ENCODE assay signal across 13 mouse cellular contexts in genomic region chr12:71376446-71376845, GRCm38 (mm10).
DNase-seq lines count a peak whose midpoint lies in the region; ATAC-seq and TF ChIP-seq lines count a peak whose summit lies in the region.
"Had no signal": no experiment of that assay in that cellular context is flagged by ENCODE, and none has a peak within 500 bp of the region (broad histone marks: within the 10 kb centered on the region; RNA-seq: fewer than 3 reads in every experiment).

No protein-coding gene starts in this region.

- ATAC-seq in intestine, embryonic 14.5 days (replicated peaks; ENCODE audit: low FRiP score, low TSS enrichment, low read depth), result no peak
- no peak for ATAC-seq in intestine, postnatal 0 days
- ATAC-seq in lung, embryonic 16.5 days (ENCODE audit: low read depth), result no peak
- ATAC-seq in hindbrain, embryonic 13.5 days (ENCODE audit: low FRiP score), result no peak

- H3K4me2 ChIP-seq in intestine, embryonic 14.5 days (ENCODE audit: low read length), result peak overlapping the region; percentile 44
- no peak overlapping the region; the same call in 1 of the 2 replicates for H3K4me2 ChIP-seq in intestine, postnatal 0 days (replicated peaks; ENCODE audit: low read depth)
- peak overlapping the region; percentile 52 for H3K4me2 ChIP-seq in lung, embryonic 16.5 days (ENCODE audit: low read depth, low read length)
- peak overlapping the region; percentile 35 for H3K4me2 ChIP-seq in hindbrain, embryonic 13.5 days
- H3K4me2 ChIP-seq: embryonic facial prominence, embryonic 13.5 days had no signal

- H3K27me3 ChIP-seq in intestine, embryonic 14.5 days (replicated peaks; ENCODE audit: control insufficient read depth, insufficient read depth, low read length), result no peaks in the 10 kb centered on the region
- H3K27me3 ChIP-seq in intestine, postnatal 0 days (replicated peaks; ENCODE audit: control insufficient read depth, insufficient read depth, low read length), result no peaks in the 10 kb centered on the region
- no peaks in the 10 kb centered on the region for H3K27me3 ChIP-seq in lung, embryonic 16.5 days (ENCODE audit: control insufficient read depth, insufficient read depth, low read depth, low read length)
- no peaks in the 10 kb centered on the region for H3K27me3 ChIP-seq in hindbrain, embryonic 13.5 days
- H3K27me3 ChIP-seq: embryonic facial prominence, embryonic 13.5 days had no signal

- TF ChIP-seq POLR2A in lung, adult 2 months (IDR thresholded peaks at IDR 0.05; ENCODE audit: borderline replicate concordance, extremely low read depth, low read depth, low read length), result no peak
- no peak for TF ChIP-seq POLR2A in olfactory bulb, adult 2 months (IDR thresholded peaks at IDR 0.05; ENCODE audit: insufficient read depth, low read depth, low read length)

- H3K4me1 ChIP-seq in intestine, embryonic 14.5 days (replicated peaks; ENCODE audit: control insufficient read depth, insufficient read depth, low read length), result peaks cover 20% of the 10 kb centered on the region
- H3K4me1 ChIP-seq in intestine, postnatal 0 days (replicated peaks; ENCODE audit: control insufficient read depth, insufficient read depth, low read length), result no peaks in the 10 kb centered on the region
- H3K4me1 ChIP-seq in lung, embryonic 16.5 days (replicated peaks; ENCODE audit: control insufficient read depth, insufficient read depth, low read length), result no peaks in the 10 kb centered on the region
- H3K4me1 ChIP-seq in lung, adult 2 months (ENCODE audit: control insufficient read depth, insufficient read depth, low read length), result peaks cover 3% of the 10 kb centered on the region; the same call in 1 of the 2 replicates
- H3K4me1 ChIP-seq in hindbrain, embryonic 13.5 days (replicated peaks), result peaks cover 29% of the 10 kb centered on the region
- no peaks in the 10 kb centered on the region for H3K4me1 ChIP-seq in olfactory bulb, adult 2 months (ENCODE audit: control insufficient read depth, insufficient read depth, low read length)

- WGBS in intestine, embryonic 14.5 days, result 35% methylated on average over 8 of the region's 8 CpGs
- 39% methylated on average over 8 of the region's 8 CpGs for WGBS in intestine, postnatal 0 days
- whole genome bisulfite sequencing in lung, embryonic 16.5 days, result 39% methylated on average over 8 of the region's 8 CpGs
- 44% methylated on average over 8 of the region's 8 CpGs for WGBS in lung, adult 2 months
- WGBS in hindbrain, embryonic 13.5 days, result 45% methylated on average over 8 of the region's 8 CpGs
- WGBS in olfactory bulb, adult 2 months, result 24% methylated on average over 8 of the region's 8 CpGs

- DNase-seq in intestine, embryonic 14.5 days (ENCODE audit: low spot score), result no peak
- no peak for DNase-seq in lung, adult 2 months
- no peak for DNase-seq in gastrocnemius, adult 8-10 months (ENCODE audit: low spot score in 2 of 2)
- no peak for DNase-seq in spleen, postnatal 36 days (ENCODE audit: low spot score in 2 of 2)
- DNase-seq: cerebellum, adult 8-10 months; heart, adult 18-20 months; right cerebral cortex, postnatal 4 days; thymus, postnatal 14 days had no signal

- H3K36me3 ChIP-seq in intestine, embryonic 14.5 days (ENCODE audit: control insufficient read depth, insufficient read depth, low read length), result no peaks in the 10 kb centered on the region
- no peaks in the 10 kb centered on the region for H3K36me3 ChIP-seq in intestine, postnatal 0 days (ENCODE audit: control insufficient read depth, insufficient read depth)
- H3K36me3 ChIP-seq in lung, embryonic 16.5 days (ENCODE audit: control insufficient read depth, insufficient read depth, low read length), result no peaks in the 10 kb centered on the region
- no peaks in the 10 kb centered on the region for H3K36me3 ChIP-seq in hindbrain, embryonic 13.5 days
- H3K36me3 ChIP-seq: embryonic facial prominence, embryonic 13.5 days had no signal

- H3K27ac ChIP-seq in intestine, embryonic 14.5 days (ENCODE audit: low read depth), result peak overlapping the region; percentile 65
- H3K27ac ChIP-seq in intestine, postnatal 0 days (ENCODE audit: low read depth, low read length), result no peak overlapping the region
- H3K27ac ChIP-seq in lung, embryonic 16.5 days (ENCODE audit: low read length), result no peak overlapping the region
- peak overlapping the region; percentile 69 for H3K27ac ChIP-seq in hindbrain, embryonic 13.5 days
- H3K27ac ChIP-seq in olfactory bulb, adult 2 months (ENCODE audit: insufficient read depth, low read depth, low read length), result peak overlapping the region; percentile 42; the same call in 1 of the 2 replicates
- H3K27ac ChIP-seq: embryonic facial prominence, embryonic 13.5 days had no signal

- H3K4me3 ChIP-seq in intestine, embryonic 14.5 days (ENCODE audit: low read depth, low read length), result peak overlapping the region; percentile 20; the same call in 1 of the 2 replicates
- H3K4me3 ChIP-seq in intestine, postnatal 0 days (ENCODE audit: low read depth, low read length), result no peak overlapping the region
- H3K4me3 ChIP-seq in lung, embryonic 16.5 days (ENCODE audit: low read length), result peak overlapping the region; percentile 38
- no peak overlapping the region for H3K4me3 ChIP-seq in lung, adult 2 months (replicated peaks; ENCODE audit: extremely low read depth, low read depth, low read length)
- no peak overlapping the region; the same call in 1 of the 2 replicates for H3K4me3 ChIP-seq in hindbrain, embryonic 13.5 days
- H3K4me3 ChIP-seq in olfactory bulb, adult 2 months (ENCODE audit: insufficient read depth, low read depth, low read length), result peak overlapping the region; percentile 44
- H3K4me3 ChIP-seq: embryonic facial prominence, embryonic 13.5 days had no signal

- TF ChIP-seq CTCF in intestine, postnatal 0 days (IDR thresholded peaks at IDR 0.05; ENCODE audit: low read depth), result no peak
- TF ChIP-seq CTCF in lung, adult 2 months (IDR thresholded peaks at IDR 0.05; ENCODE audit: insufficient read depth, low read length), result no peak
- TF ChIP-seq CTCF in olfactory bulb, adult 2 months (IDR thresholded peaks at IDR 0.05; ENCODE audit: insufficient read depth, low read depth, low read length), result no peak

- no peak overlapping the region for H3K9ac ChIP-seq in intestine, embryonic 14.5 days (ENCODE audit: low read length)
- H3K9ac ChIP-seq in intestine, postnatal 0 days (ENCODE audit: low read depth, low read length), result no peak overlapping the region
- peak overlapping the region; percentile 43 for H3K9ac ChIP-seq in lung, embryonic 16.5 days (ENCODE audit: low read length)
- H3K9ac ChIP-seq in hindbrain, embryonic 13.5 days, result no peak overlapping the region; the same call in 1 of the 2 replicates
- H3K9ac ChIP-seq: embryonic facial prominence, embryonic 13.5 days had no signal

- H3K9me3 ChIP-seq in intestine, embryonic 14.5 days (ENCODE audit: control insufficient read depth, low read length), result no peaks in the 10 kb centered on the region
- H3K9me3 ChIP-seq in intestine, postnatal 0 days (ENCODE audit: control insufficient read depth), result no peaks in the 10 kb centered on the region
- H3K9me3 ChIP-seq in lung, embryonic 16.5 days (ENCODE audit: control insufficient read depth, low read length), result no peaks in the 10 kb centered on the region
- no peaks in the 10 kb centered on the region for H3K9me3 ChIP-seq in hindbrain, embryonic 13.5 days
- H3K9me3 ChIP-seq: embryonic facial prominence, embryonic 13.5 days had no signal

Comparison
In these comparisons a context has a peak if more than half of its experiments do, and no peak if none do; other contexts are left out.
1. H3K27ac ChIP-seq: peak in intestine, embryonic 14.5 days (single experiment), hindbrain, embryonic 13.5 days (single experiment) and olfactory bulb, adult 2 months (single experiment); none in intestine, postnatal 0 days (single experiment) and lung, embryonic 16.5 days (single experiment).
2. H3K4me3 ChIP-seq: peak in intestine, embryonic 14.5 days (single experiment), lung, embryonic 16.5 days (single experiment) and olfactory bulb, adult 2 months (single experiment); none in intestine, postnatal 0 days (single experiment), lung, adult 2 months (single experiment) and hindbrain, embryonic 13.5 days (single experiment).